Mouse (Mus musculus) adrenal gland, adult 2 months (tissue): ENCODE results near the gene Gm49354. TPM values are rescaled to one million over a fixed set of nuclear protein-coding genes. Genes with fewer than 3 reads are reported as not detected.

Experiments used
- DNase-seq: peaks from one replicate; pipeline ENCODE4 v3.0.0; 2021
- polyA plus RNA-seq: library from polyadenylated mRNA; depleted of rRNA; stranded (reverse); fragments of >200 nt; gene quantifications from 2 replicates; pipeline ENCODE4 v1.2.3, GENCODE M21; 2012; rRNA removed
- total RNA-seq, 2 experiments: library from RNA; stranded (reverse); gene quantifications; 2 replicates each; pipeline ENCODE4 v1.2.3; 2021

The Gm49354 gene
- total and polyA plus RNA-seq, 3 experiments: not detected

DNA sequence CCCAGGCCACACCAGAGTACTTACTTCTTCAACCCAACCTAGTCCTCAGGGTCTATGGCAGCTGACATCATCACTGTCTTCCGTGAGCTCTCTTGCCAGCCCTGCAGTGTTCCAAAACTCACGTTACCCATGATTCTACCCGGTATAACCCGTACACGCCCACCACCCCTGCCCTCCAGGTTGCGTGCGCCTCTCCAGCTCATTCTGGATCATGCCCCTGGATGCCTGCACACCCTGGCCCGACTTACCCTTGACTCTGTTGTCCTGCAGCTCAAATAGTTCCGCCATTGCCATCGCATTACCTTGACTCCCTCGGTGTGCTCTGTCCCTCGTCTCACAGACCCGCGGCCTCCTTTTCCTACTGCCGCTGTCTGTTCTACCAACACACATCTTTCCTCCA is 71.8 kb downstream of the Gm49354 start, which contains the start of gene Spata31d1a:
Gene Spata31d1a (minus strand): TSS at position 101 of the 400 bp plus-strand sequence.
- DNase-seq: no peak

Other genes starting within 250 kb of the Gm49354 start
- gene Agtpbp1, start 197.0 kb downstream of the Gm49354 start, total RNA-seq: 10 to 100 TPM; 38.9 to 45.7 TPM
- gene Agtpbp1, start 197.0 kb downstream of the Gm49354 start, polyA plus RNA-seq: 2.9 and 4.3 TPM in 2 replicates
- gene Naa35, start 197.0 kb downstream of the Gm49354 start, total RNA-seq: 10 to 100 TPM; 52.4 to 63.3 TPM
- 12.4 and 17.6 TPM in 2 replicates for gene Naa35, start 197.0 kb downstream of the Gm49354 start, polyA plus RNA-seq
- gene Golm1, start 106.4 kb downstream of the Gm49354 start, total RNA-seq: 10 to 100 TPM in 1 of 2 experiments, 1 to 10 TPM in 1; 6.7 to 10.4 TPM
- gene Golm1, start 106.4 kb downstream of the Gm49354 start, polyA plus RNA-seq: 1.2 and 1.4 TPM in 2 replicates
- gene 4921517D22Rik, start 88.1 kb downstream of the Gm49354 start, total RNA-seq: not detected
- gene 4921517D22Rik, start 88.1 kb downstream of the Gm49354 start, polyA plus RNA-seq: not detected in 2 replicates
- not detected for gene Spata31d1a, start 71.9 kb downstream of the Gm49354 start, total RNA-seq
- not detected in 2 replicates for gene Spata31d1a, start 71.9 kb downstream of the Gm49354 start, polyA plus RNA-seq
- gene Spata31d1b, start 70.0 kb downstream of the Gm49354 start, total RNA-seq: not detected
- gene Spata31d1b, start 70.0 kb downstream of the Gm49354 start, polyA plus RNA-seq: not detected in 2 replicates
- not detected for gene Spata31d1d, start 50.5 kb downstream of the Gm49354 start, total RNA-seq
- gene Spata31d1d, start 50.5 kb downstream of the Gm49354 start, polyA plus RNA-seq: not detected in 2 replicates
- gene 1700014D04Rik, start 35.5 kb downstream of the Gm49354 start, total RNA-seq: not detected
- gene 1700014D04Rik, start 35.5 kb downstream of the Gm49354 start, polyA plus RNA-seq: 0.03 TPM in 1 of 2 replicates, not detected in the other
- gene Isca1, start 12.4 kb downstream of the Gm49354 start, total RNA-seq: 100 to 1,000 TPM; 104 to 107 TPM
- 59.3 and 60.1 TPM in 2 replicates for gene Isca1, start 12.4 kb downstream of the Gm49354 start, polyA plus RNA-seq
- gene Tut7, start 40.9 kb upstream of the Gm49354 start, total RNA-seq: 10 to 100 TPM; 60.9 to 79.3 TPM
- gene Tut7, start 40.9 kb upstream of the Gm49354 start, polyA plus RNA-seq: 14.8 and 16.4 TPM in 2 replicates